Mouse (Mus musculus) activated CD4-positive, CD25-positive, alpha-beta regulatory T cell, adult 4 months (primary cell): Measurements from ENCODE around the gene H2afz. TPM values are rescaled to one million over a fixed set of nuclear protein-coding genes. Genes with fewer than 3 reads are reported as not detected.

ENCODE experiments used
- polyA plus RNA-seq, 2 experiments: library from polyadenylated mRNA; unstranded; fragments of 100-300 nt; shearing (Covaris generic); gene quantifications; one replicate each; pipeline ENCODE4 v1.2.1; 2017

Gene H2afz
- polyA plus RNA-seq, 2 experiments from 2014 or later, result 1,823 to 2,009 TPM

Other genes starting within 250 kb of the H2afz start
- gene Ddit4l, start 242.9 kb upstream of the H2afz start, polyA plus RNA-seq, result under 1 TPM in 1 of 2 experiments, not detected in 1; 0.60 TPM
- not detected for gene Gm21962, start 193.0 kb upstream of the H2afz start, polyA plus RNA-seq
- 1 to 10 TPM; 2.8 to 3.9 TPM for gene Dnajb14, start 3.2 kb downstream of the H2afz start, polyA plus RNA-seq
- gene Lamtor3, start 54.0 kb downstream of the H2afz start, polyA plus RNA-seq, result 10 to 100 TPM; 69.7 to 81.8 TPM
- 10 to 100 TPM; 58.7 to 78.7 TPM for gene Dapp1, start 117.1 kb downstream of the H2afz start, polyA plus RNA-seq
- not detected for gene 1110002E22Rik, start 200.6 kb downstream of the H2afz start, polyA plus RNA-seq
- gene Gm5105, start 202.9 kb downstream of the H2afz start, polyA plus RNA-seq, result not detected